Mouse (Mus musculus): ENCODE results near the gene Dnah1. TPM values are rescaled to one million over a fixed set of nuclear protein-coding genes. Genes with fewer than 3 reads are reported as not detected.

Dnah1 gene
- polyA plus RNA-seq, 1 experiment = not detected

- TF ChIP-seq CTCF (IDR thresholded peaks at IDR 0.05; ENCODE audit: low read depth, low read length) (no peak), POLR2A (IDR thresholded peaks at IDR 0.05; ENCODE audit: borderline replicate concordance, low read depth, low read length) (no peak)
- no peak overlapping the region for H3K27ac ChIP-seq (ENCODE audit: insufficient read depth, low read depth, low read length)
Measured at GRCm38 (mm10) chr14:31248396-31248795, 75.3 kb downstream of the Dnah1 start.

GRCm38 (mm10) chr14:31245946-31246345 lies 77.8 kb downstream of the Dnah1 start:
- H3K4me3 ChIP-seq (ENCODE audit: insufficient read depth, low read length) = no peak overlapping the region
- TF ChIP-seq CTCF (IDR thresholded peaks at IDR 0.05; ENCODE audit: low read depth, low read length) = no peak
- no peak for TF ChIP-seq POLR2A (IDR thresholded peaks at IDR 0.05; ENCODE audit: borderline replicate concordance, low read depth, low read length)
- no peak overlapping the region for H3K27ac ChIP-seq (ENCODE audit: insufficient read depth, low read depth, low read length)
- peaks cover 3% of the 10 kb centered on the region for H3K4me1 ChIP-seq (ENCODE audit: control insufficient read depth, insufficient read depth, low read length)

More at GRCm38 (mm10) chr14:31248396-31248795, 75.3 kb downstream of the Dnah1 start:
- peaks cover 11% of the 10 kb centered on the region for H3K4me1 ChIP-seq (ENCODE audit: control insufficient read depth, insufficient read depth, low read length)
- no peak overlapping the region for H3K4me3 ChIP-seq (ENCODE audit: insufficient read depth, low read length)

DNA sequence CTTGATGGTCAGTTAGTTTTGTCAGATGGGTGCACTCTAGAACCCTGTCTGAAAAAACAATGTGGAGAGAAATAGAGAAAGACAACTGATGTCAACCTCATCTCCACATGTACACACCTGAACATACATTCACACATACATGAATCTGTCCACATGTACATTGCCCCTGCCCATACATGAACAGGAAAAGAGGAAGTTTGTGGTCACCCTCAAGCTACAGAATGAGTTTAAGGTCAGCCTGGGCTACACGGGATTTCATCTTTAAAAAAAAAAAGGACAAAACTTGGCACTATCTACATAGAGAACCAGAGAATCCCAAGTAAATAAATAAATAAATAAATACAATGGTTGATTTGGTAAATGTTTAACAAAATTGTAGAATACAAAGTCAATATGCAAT lies 78.9 kb downstream of the Dnah1 start:
- peaks cover 3% of the 10 kb centered on the region for H3K4me1 ChIP-seq (ENCODE audit: control insufficient read depth, insufficient read depth, low read length)
- no peak for TF ChIP-seq POLR2A (IDR thresholded peaks at IDR 0.05; ENCODE audit: borderline replicate concordance, low read depth, low read length)
- no peak for TF ChIP-seq CTCF (IDR thresholded peaks at IDR 0.05; ENCODE audit: low read depth, low read length)
- H3K4me3 ChIP-seq (ENCODE audit: insufficient read depth, low read length) = no peak overlapping the region
- no peak overlapping the region for H3K27ac ChIP-seq (ENCODE audit: insufficient read depth, low read depth, low read length)

DNA sequence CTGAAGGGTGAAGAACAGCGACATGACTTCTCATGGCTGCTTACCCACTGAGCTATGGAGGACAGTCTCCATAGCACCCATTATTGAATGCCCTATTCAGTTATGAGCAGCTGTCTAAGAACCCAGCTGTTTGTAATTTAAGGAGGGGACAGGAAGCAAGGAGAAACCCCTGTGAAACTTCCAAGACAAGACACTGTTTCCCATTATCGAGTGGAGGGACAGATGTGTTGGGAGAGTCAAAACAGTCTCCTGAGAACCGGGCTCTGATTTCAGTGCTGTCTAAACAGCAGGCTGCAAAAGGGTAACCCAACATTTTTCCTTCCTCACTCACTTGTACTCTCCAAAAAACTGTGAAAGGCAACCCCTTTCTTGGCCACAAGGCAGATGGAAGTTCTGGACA lies 83.2 kb downstream of the Dnah1 start:
- TF ChIP-seq POLR2A (IDR thresholded peaks at IDR 0.05; ENCODE audit: borderline replicate concordance, low read depth, low read length) = no peak

GRCm38 (mm10) chr14:31237101-31237882 lies 86.4 kb downstream of the Dnah1 start:
- H3K4me1 ChIP-seq (ENCODE audit: control insufficient read depth, insufficient read depth, low read length) = peaks cover 25% of the 10 kb centered on the region
- no peak for TF ChIP-seq CTCF (IDR thresholded peaks at IDR 0.05; ENCODE audit: low read depth, low read length)
- no peak for TF ChIP-seq POLR2A (IDR thresholded peaks at IDR 0.05; ENCODE audit: borderline replicate concordance, low read depth, low read length)
- no peak overlapping the region for H3K4me3 ChIP-seq (ENCODE audit: insufficient read depth, low read length)
- H3K27ac ChIP-seq (ENCODE audit: insufficient read depth, low read depth, low read length) = no peak overlapping the region

More for the DNA sequence above, 83.2 kb downstream of the Dnah1 start:
- Histone ChIP-seq H3K4me3 (ENCODE audit: insufficient read depth, low read length) (no peak overlapping the region), H3K4me1 (ENCODE audit: control insufficient read depth, insufficient read depth, low read length) (peaks cover 20% of the 10 kb centered on the region), H3K27ac (ENCODE audit: insufficient read depth, low read depth, low read length) (no peak overlapping the region)

DNA sequence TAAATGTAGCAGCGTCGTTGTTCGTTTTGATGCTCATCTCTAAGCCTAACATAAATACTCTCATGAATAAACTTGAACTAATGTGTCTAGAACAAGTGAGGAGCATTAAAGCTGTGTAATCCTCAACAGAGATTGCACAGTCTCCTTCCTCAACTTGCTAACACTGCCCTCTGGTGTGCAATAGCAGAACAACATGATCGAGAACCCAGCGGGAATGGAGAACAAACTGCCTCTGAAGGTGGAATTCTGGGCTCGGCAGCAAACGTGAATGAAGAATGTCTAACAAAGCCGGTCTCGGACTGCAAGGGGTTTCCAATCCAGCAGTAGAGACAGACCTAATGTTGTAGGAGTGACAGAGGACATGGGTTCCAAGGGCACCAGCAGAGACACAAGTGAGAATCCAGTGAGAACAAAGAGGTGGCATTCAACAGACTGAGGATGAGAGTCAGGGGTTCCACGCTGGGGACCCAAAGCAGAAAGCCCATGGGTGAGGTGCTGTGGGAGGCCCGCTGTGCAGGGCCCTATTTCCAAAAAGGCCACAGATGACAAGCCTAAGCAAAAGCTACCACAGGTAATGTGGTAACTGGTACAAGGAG lies 89.6 kb downstream of the Dnah1 start:
- no peak overlapping the region for H3K4me3 ChIP-seq (ENCODE audit: insufficient read depth, low read length)
- TF ChIP-seq POLR2A (IDR thresholded peaks at IDR 0.05; ENCODE audit: borderline replicate concordance, low read depth, low read length) (no peak), CTCF (IDR thresholded peaks at IDR 0.05; ENCODE audit: low read depth, low read length) (peak; percentile 25; the same call in 1 of the 2 replicates)
- no peak overlapping the region for H3K27ac ChIP-seq (ENCODE audit: insufficient read depth, low read depth, low read length)
- H3K4me1 ChIP-seq (ENCODE audit: control insufficient read depth, insufficient read depth, low read length) = peaks cover 29% of the 10 kb centered on the region

- Histone ChIP-seq H3K4me3 (ENCODE audit: insufficient read depth, low read length) (no peak overlapping the region), H3K27ac (ENCODE audit: insufficient read depth, low read depth, low read length) (no peak overlapping the region), H3K4me1 (ENCODE audit: control insufficient read depth, insufficient read depth, low read length) (peaks cover 29% of the 10 kb centered on the region)
- TF ChIP-seq CTCF (IDR thresholded peaks at IDR 0.05; ENCODE audit: low read depth, low read length) = no peak
- no peak for TF ChIP-seq POLR2A (IDR thresholded peaks at IDR 0.05; ENCODE audit: borderline replicate concordance, low read depth, low read length)
Measured at GRCm38 (mm10) chr14:31233070-31233995, 90.4 kb downstream of the Dnah1 start.

- Histone ChIP-seq H3K4me1 (ENCODE audit: control insufficient read depth, insufficient read depth, low read length) (peaks cover 21% of the 10 kb centered on the region), H3K4me3 (ENCODE audit: insufficient read depth, low read length) (no peak overlapping the region), H3K27ac (ENCODE audit: insufficient read depth, low read depth, low read length) (no peak overlapping the region)
- no peak for TF ChIP-seq CTCF (IDR thresholded peaks at IDR 0.05; ENCODE audit: low read depth, low read length)
- no peak for TF ChIP-seq POLR2A (IDR thresholded peaks at IDR 0.05; ENCODE audit: borderline replicate concordance, low read depth, low read length)
Measured at GRCm38 (mm10) chr14:31232404-31233069, 91.2 kb downstream of the Dnah1 start.

GRCm38 (mm10) chr14:31230442-31230841 lies 93.3 kb downstream of the Dnah1 start:
- peaks cover 12% of the 10 kb centered on the region for H3K4me1 ChIP-seq (ENCODE audit: control insufficient read depth, insufficient read depth, low read length)
- TF ChIP-seq CTCF (IDR thresholded peaks at IDR 0.05; ENCODE audit: low read depth, low read length) = no peak
- TF ChIP-seq POLR2A (IDR thresholded peaks at IDR 0.05; ENCODE audit: borderline replicate concordance, low read depth, low read length) = no peak
- no peak overlapping the region for H3K27ac ChIP-seq (ENCODE audit: insufficient read depth, low read depth, low read length)
- H3K4me3 ChIP-seq (ENCODE audit: insufficient read depth, low read length) = no peak overlapping the region
